Comparison of ENCODE assay signal across 9 mouse cellular contexts in the genomic region with DNA sequence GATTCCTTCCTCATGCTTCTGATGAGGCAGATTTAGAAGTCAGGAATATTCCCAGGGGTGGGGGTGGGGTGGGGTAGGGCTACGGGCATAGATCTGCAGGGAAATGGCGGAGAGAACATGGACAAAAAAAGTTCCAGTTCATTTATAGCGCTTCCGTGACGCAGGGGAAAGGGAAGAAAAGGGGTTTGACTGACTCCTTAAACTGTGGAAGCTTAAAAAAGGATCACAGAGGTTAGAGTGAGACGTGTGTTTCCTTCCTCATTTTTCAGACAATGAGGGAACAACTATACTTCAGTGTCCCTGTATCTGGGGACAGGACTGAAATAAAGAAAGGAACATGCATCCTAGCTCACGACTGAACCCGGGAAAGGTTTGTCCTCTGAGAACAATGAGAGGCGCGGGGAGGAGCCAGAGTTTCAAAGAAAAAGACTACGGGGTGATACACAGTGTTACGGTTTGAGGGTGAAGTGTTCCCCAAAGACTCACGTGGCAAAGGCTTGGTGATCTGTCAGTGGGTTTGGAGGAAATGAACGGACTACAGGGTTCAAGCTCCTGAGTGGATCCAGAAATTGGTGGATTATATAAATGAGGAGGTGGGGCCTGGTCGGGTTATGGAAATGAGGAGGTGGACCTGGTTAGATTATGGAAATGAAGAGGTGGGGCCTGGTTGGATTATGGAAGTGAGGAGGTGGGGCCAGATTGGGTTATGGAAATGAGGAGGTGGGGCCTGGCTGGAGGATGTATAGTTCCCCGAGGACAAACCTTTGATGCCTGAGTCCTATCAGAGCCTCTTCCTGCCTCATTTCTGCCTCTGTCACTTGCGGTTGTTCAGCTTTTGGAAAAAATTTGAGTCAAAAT. TPM values are rescaled to one million over a fixed set of nuclear protein-coding genes. Genes with fewer than 3 reads are reported as not detected.
DNase-seq lines count a peak whose midpoint lies in the region; ATAC-seq and TF ChIP-seq lines count a peak whose summit lies in the region.
"Had no signal": no experiment of that assay in that cellular context is flagged by ENCODE, and none has a peak within 500 bp of the region (broad histone marks: within the 10 kb centered on the region; RNA-seq: fewer than 3 reads in every experiment).

No protein-coding gene starts in this region.

- DNase-seq in heart, adult 18-20 months, result peak; percentile 7 to 11
- no peak for DNase-seq in heart, postnatal 25 days (ENCODE audit: low spot score)
- no peak for DNase-seq in cerebellum, adult 11-12 months
- DNase-seq in layer of hippocampus, postnatal 14 days (ENCODE audit: low spot score in 2 of 2), result no peak
- DNase-seq in cerebellum, adult 2 months, result no peak

- H3K4me3 ChIP-seq in forebrain, embryonic 13.5 days, result no peak overlapping the region
- H3K4me3 ChIP-seq in macrophage (ENCODE audit: inconsistent target), result peak overlapping the region; percentile 9; the same call in 1 of the 2 replicates
- no peak overlapping the region for H3K4me3 ChIP-seq in cerebellum, adult 2 months (replicated peaks; ENCODE audit: insufficient read depth, low read depth, low read length)

- no peaks in the 10 kb centered on the region for H3K36me3 ChIP-seq in forebrain, embryonic 13.5 days (ENCODE audit: poor library complexity, severe bottlenecking)
- H3K36me3 ChIP-seq in macrophage (ENCODE audit: inconsistent target), result no peaks in the 10 kb centered on the region

- ATAC-seq in CD4-positive, CD25-positive, alpha-beta regulatory T cell, adult 4 months, result peak; percentile 34
- ATAC-seq in forebrain, embryonic 13.5 days, result peak; percentile 36; the same call in 1 of the 2 replicates

- H3K9me3 ChIP-seq in forebrain, embryonic 13.5 days (replicated peaks), result no peaks in the 10 kb centered on the region

- no peak overlapping the region for H3K27ac ChIP-seq in forebrain, embryonic 13.5 days
- H3K27ac ChIP-seq in macrophage, result no peak overlapping the region
- no peak overlapping the region for H3K27ac ChIP-seq in cerebellum, adult 2 months (ENCODE audit: insufficient read depth, low read length)

- 14% methylated on average over 17 of the region's 17 CpGs for WGBS in forebrain, embryonic 13.5 days
- 5% methylated on average over 17 of the region's 17 CpGs for WGBS in macrophage (ENCODE audit: missing documents)
- 60% methylated on average over 17 of the region's 17 CpGs for WGBS in cerebellum, adult 2 months

- H3K4me1 ChIP-seq in forebrain, embryonic 13.5 days, result peaks cover 12% of the 10 kb centered on the region; the same call in 1 of the 2 replicates
- no peaks in the 10 kb centered on the region for H3K4me1 ChIP-seq in cerebellum, adult 2 months (ENCODE audit: control insufficient read depth, insufficient read depth, low read length)

- no peaks in the 10 kb centered on the region for H3K27me3 ChIP-seq in forebrain, embryonic 13.5 days
- no peaks in the 10 kb centered on the region for H3K27me3 ChIP-seq in cerebellum, adult 2 months (ENCODE audit: control insufficient read depth, insufficient read depth, low read length)
- H3K27me3 ChIP-seq: CH12.LX had no signal

- no peaks in the 10 kb centered on the region for H3K79me2 ChIP-seq in macrophage (ENCODE audit: inconsistent target)

- no peak for TF ChIP-seq POLR2A in cerebellum, adult 2 months (IDR thresholded peaks at IDR 0.05; ENCODE audit: borderline replicate concordance, insufficient read depth, low read length)

- H3K9ac ChIP-seq in forebrain, embryonic 13.5 days, result no peak overlapping the region

- no peak for TF ChIP-seq CTCF in cerebellum, adult 2 months (IDR thresholded peaks at IDR 0.05; ENCODE audit: borderline replicate concordance, insufficient read depth, low read depth, low read length)

- no peak overlapping the region for H3K4me2 ChIP-seq in forebrain, embryonic 13.5 days

- intact Hi-C loops in heart, postnatal 25 days (cut with DNase I), result no loop called here

RNA-seq across cellular contexts. Expression of a gene that starts 57.8 kb away (rescaled TPM):
- total RNA-seq in heart, adult 18-20 months (2021), result 10 to 100 TPM in 1 of 2 experiments, 1 to 10 TPM in 1; 6.2 to 15.2 TPM
- total RNA-seq in heart, postnatal 25 days (2021), result 1 to 10 TPM; 4.0 to 5.7 TPM
- polyA plus RNA-seq in CD4-positive, CD25-positive, alpha-beta regulatory T cell, adult 4 months (2017; shearing (Covaris generic)), result not detected
- 12.7 and 14.0 TPM in 2 replicates for polyA plus RNA-seq in forebrain, embryonic 13.5 days (2015; fragmentation: Nextera tagmentation; extraction: Ambion mirVana)
- total RNA-seq in macrophage (2018; cell fraction: chromatin; rRNA removed), result not detected
- total RNA-seq in macrophage (2018; cell fraction: cytosol; rRNA removed), result under 1 TPM in 12 of 26 experiments, not detected in 14; 0.04 to 0.17 (median 0.07) TPM
- total RNA-seq in macrophage (2018; cell fraction: nucleus; rRNA removed), result 1 to 10 TPM in 2 of 26 experiments, under 1 TPM in 12, not detected in 12; 0.14 to 1.4 (median 0.45) TPM
- polyA plus RNA-seq in macrophage (2018), result 0.11 TPM in 1 of 3 replicates, not detected in the others
- 10 to 100 TPM; 69.3 to 71.7 TPM for total RNA-seq in layer of hippocampus, postnatal 14 days (2021)
- 30.1 and 32.9 TPM in 2 replicates for polyA plus RNA-seq in cerebellum, adult 2 months (2012; rRNA removed)
- total RNA-seq: CH12.LX had no signal

Comparison
In these comparisons a context has a peak if more than half of its experiments do, and no peak if none do; other contexts are left out.
1. DNase-seq: peak in heart, adult 18-20 months (2 of 2); none in heart, postnatal 25 days (single experiment), cerebellum, adult 11-12 months (single experiment), layer of hippocampus, postnatal 14 days (0 of 2) and cerebellum, adult 2 months (0 of 2).
2. RNA of a gene that starts 57.8 kb away (polyA plus RNA-seq): 30.1 to 32.9 TPM in cerebellum, adult 2 months and 12.7 to 14.0 TPM in forebrain, embryonic 13.5 days; not detected in CD4-positive, CD25-positive, alpha-beta regulatory T cell, adult 4 months and 0.11 TPM in macrophage; every median in the first group is over 10 times any median in the second.